Mouse (Mus musculus) liver, embryonic 11.5 days (tissue): Measurements from ENCODE around the gene Prkab1. TPM values are rescaled to one million over a fixed set of nuclear protein-coding genes. Genes with fewer than 3 reads are reported as not detected.

Experiments used
- ATAC-seq: fragments of 200-750 bp; cut with Nextera tagmentation; replicated peaks from 2 replicates; pipeline ENCODE4 v1.8.0; 2017; ENCODE audit warnings: moderate number of reproducible peaks, mild to moderate bottlenecking, moderate TSS enrichment, moderate library complexity; ENCODE audit not compliant: low FRiP score
- DNase-seq: peaks from one replicate; pipeline ENCODE4 v3.0.0-alpha.2; 2017; ENCODE audit warnings: low spot score
- H3K27ac ChIP-seq: fragments of 300-500 bp; sonication (generic); 2 replicates; pipeline ENCODE4 v1.5.1; 2014; ENCODE audit warnings: mild to moderate bottlenecking, low read depth, low read length, control low read depth
- H3K27me3 ChIP-seq: fragments of 300-500 bp; sonication (generic); replicated peaks from 2 replicates; pipeline ENCODE4 v1.6.1; 2014; ENCODE audit warnings: low read length, mixed read lengths; ENCODE audit not compliant: control insufficient read depth, insufficient read depth
- H3K36me3 ChIP-seq: fragments of 300-500 bp; sonication (generic); 2 replicates; pipeline ENCODE4 v1.6.1; 2014; ENCODE audit warnings: mild to moderate bottlenecking, low read length, moderate library complexity, mixed read lengths; ENCODE audit not compliant: control insufficient read depth, insufficient read depth
- H3K4me1 ChIP-seq: fragments of 300-500 bp; sonication (generic); replicated peaks from 2 replicates; pipeline ENCODE4 v1.6.1; 2014; ENCODE audit warnings: low read length, mixed read lengths; ENCODE audit not compliant: control insufficient read depth, insufficient read depth
- H3K4me2 ChIP-seq: fragments of 300-500 bp; sonication (generic); 2 replicates; pipeline ENCODE4 v1.6.1; 2014; ENCODE audit warnings: mild to moderate bottlenecking, control low read depth, moderate library complexity
- H3K4me3 ChIP-seq: fragments of 300-500 bp; sonication (generic); 2 replicates; pipeline ENCODE4 v1.5.1; 2014; ENCODE audit warnings: low read depth, low read length, control low read depth
- H3K9ac ChIP-seq: fragments of 300-500 bp; sonication (generic); 2 replicates; pipeline ENCODE4 v1.6.1; 2014; ENCODE audit warnings: low read depth, low read length, control low read depth
- H3K9me3 ChIP-seq: fragments of 300-500 bp; sonication (generic); 2 replicates; pipeline ENCODE4 v1.6.1; 2016; ENCODE audit warnings: low read length, inconsistent platforms, mixed read lengths; ENCODE audit not compliant: control insufficient read depth
- WGBS: fragments of 180-500 bp; shearing (Covaris S2); extraction: QIAGEN DNeasy Blood & Tissue Kit; methylation state at CpG from one replicate; pipeline ENCODE4 v1.1.7; 2014; 5-methylcytosine and 5-hydroxymethylcytosine counted together
- polyA plus RNA-seq: library from polyadenylated mRNA; unstranded; fragments of >200 nt; fragmentation: Nextera tagmentation; extraction: Ambion mirVana; gene quantifications from 2 replicates; pipeline ENCODE4 v1.2.1, GENCODE M21; 2014

Prkab1 gene
- polyA plus RNA-seq, 1 experiment from 2014 or later = 109 TPM

GRCm38 (mm10) chr5:115982671-115983373 is 41.5 kb downstream of the Prkab1 start:
- H3K27me3 ChIP-seq = no peaks in the 10 kb centered on the region
- ATAC-seq = no peak
- peaks cover 57% of the 10 kb centered on the region for H3K36me3 ChIP-seq

GRCm38 (mm10) chr5:115980537-115980936 is 43.8 kb downstream of the Prkab1 start:
- H3K4me2 ChIP-seq = no peak overlapping the region
- no peak overlapping the region for H3K9ac ChIP-seq
- H3K27ac ChIP-seq = no peak overlapping the region
- H3K9me3 ChIP-seq = no peaks in the 10 kb centered on the region
- no peak overlapping the region for H3K4me3 ChIP-seq
- no peak for DNase-seq
- H3K36me3 ChIP-seq = peaks cover 57% of the 10 kb centered on the region
- H3K27me3 ChIP-seq = no peaks in the 10 kb centered on the region
- no peak for ATAC-seq
- peaks cover 5% of the 10 kb centered on the region for H3K4me1 ChIP-seq
- 93% methylated on average over 9 of the region's 9 CpGs for WGBS

More at GRCm38 (mm10) chr5:115982671-115983373, 41.5 kb downstream of the Prkab1 start:
- Histone ChIP-seq H3K4me3 (no peak overlapping the region), H3K4me2 (no peak overlapping the region), H3K9ac (no peak overlapping the region), H3K4me1 (no peaks in the 10 kb centered on the region), H3K9me3 (no peaks in the 10 kb centered on the region), H3K27ac (no peak overlapping the region)
- WGBS = 89% methylated on average over 7 of the region's 7 CpGs
- no peak for DNase-seq

DNA sequence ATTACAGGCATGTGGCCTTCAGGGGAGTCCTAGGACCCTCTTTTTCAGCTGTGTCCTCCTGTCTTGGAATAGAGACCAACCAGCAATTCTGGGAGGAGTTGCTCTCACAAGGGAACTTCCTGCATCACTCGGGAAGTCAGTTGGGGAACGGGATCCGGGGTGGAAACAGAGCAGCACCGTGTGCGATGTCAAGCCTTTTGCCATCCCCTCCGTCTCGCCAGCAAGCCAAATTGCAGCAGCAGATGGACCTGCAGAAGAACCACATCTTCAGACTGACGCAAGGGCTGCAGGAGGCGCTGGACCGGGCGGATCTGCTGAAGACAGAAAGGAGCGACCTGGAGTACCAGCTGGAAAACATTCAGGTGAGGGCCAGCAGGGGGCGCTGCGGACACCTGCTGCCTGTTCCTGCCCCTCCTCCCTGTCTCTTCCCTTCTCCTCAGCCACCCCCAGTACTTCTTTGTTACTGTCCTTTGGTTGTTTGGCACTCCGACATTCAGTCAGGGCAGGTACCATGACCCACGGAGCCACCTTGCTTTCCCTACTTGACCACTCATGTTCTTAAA is 45.1 kb downstream of the Prkab1 start:
- 64% methylated on average over 16 of the region's 16 CpGs for WGBS
- DNase-seq = no peak
- peaks cover 5% of the 10 kb centered on the region for H3K4me1 ChIP-seq
- H3K27me3 ChIP-seq = no peaks in the 10 kb centered on the region
- peaks cover 56% of the 10 kb centered on the region for H3K36me3 ChIP-seq
- no peak overlapping the region for H3K27ac ChIP-seq
- H3K4me2 ChIP-seq = no peak overlapping the region
- H3K4me3 ChIP-seq = no peak overlapping the region
- no peak overlapping the region for H3K9ac ChIP-seq
- ATAC-seq = 0 out of 2 replicates have a peak, but pooled peaks have one; percentile 34
- H3K9me3 ChIP-seq = no peaks in the 10 kb centered on the region

DNA sequence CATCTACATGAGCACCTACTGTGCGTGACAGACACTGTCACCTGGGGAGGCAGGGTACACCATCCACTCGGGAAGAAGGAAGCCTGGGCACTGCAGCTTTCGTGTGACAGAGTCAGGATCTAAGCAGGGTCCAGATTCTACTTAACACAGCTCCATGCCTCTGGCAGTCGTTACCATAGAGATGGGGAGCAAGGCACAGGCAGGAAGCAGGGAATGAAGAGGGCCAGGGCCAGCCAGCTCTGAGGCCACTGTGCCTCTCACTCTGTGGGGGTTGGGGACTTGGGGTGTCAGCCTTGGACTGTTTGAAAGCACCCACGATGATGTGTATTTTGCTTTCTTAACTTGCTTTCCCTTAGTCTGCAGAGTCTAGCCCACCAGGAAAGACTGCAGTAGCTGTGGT is 46.1 kb downstream of the Prkab1 start:
- no peak overlapping the region for H3K27ac ChIP-seq
- no peak overlapping the region for H3K9ac ChIP-seq
- H3K9me3 ChIP-seq = no peaks in the 10 kb centered on the region
- ATAC-seq (0 out of 2 replicates have a peak, but pooled peaks have one; percentile 29), DNase-seq (no peak)
- peaks cover 53% of the 10 kb centered on the region for H3K36me3 ChIP-seq
- H3K4me3 ChIP-seq = no peak overlapping the region
- H3K4me1 ChIP-seq = peaks cover 5% of the 10 kb centered on the region
- WGBS = 79% methylated on average over 5 of the region's 5 CpGs
- H3K4me2 ChIP-seq = no peak overlapping the region
- H3K27me3 ChIP-seq = no peaks in the 10 kb centered on the region

DNA sequence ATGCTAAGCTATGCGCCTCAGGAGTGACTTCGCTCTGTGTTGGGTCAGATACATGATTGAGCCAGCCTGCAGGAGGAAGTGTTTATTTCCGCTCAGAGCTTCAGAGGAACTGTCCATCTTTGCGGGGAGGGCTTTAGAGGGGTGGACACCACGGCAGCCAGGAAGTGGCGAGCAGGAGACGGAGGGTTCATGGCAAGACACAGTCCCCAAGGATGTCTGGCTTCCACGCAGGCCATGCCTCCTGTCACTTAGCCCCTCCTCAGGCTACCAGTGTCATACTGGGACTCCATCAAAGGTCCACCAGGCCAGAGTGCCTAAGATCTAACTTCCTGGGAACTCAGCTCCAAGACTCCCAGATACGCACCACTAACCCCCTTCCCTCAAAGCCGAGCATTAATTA is 46.6 kb downstream of the Prkab1 start:
- DNase-seq (no peak), ATAC-seq (no peak)
- H3K9ac ChIP-seq = no peak overlapping the region
- H3K27me3 ChIP-seq = no peaks in the 10 kb centered on the region
- WGBS = 76% methylated on average over 10 of the region's 10 CpGs
- no peak overlapping the region for H3K4me2 ChIP-seq
- H3K27ac ChIP-seq = no peak overlapping the region
- no peak overlapping the region for H3K4me3 ChIP-seq
- peaks cover 5% of the 10 kb centered on the region for H3K4me1 ChIP-seq
- H3K9me3 ChIP-seq = no peaks in the 10 kb centered on the region
- peaks cover 55% of the 10 kb centered on the region for H3K36me3 ChIP-seq

DNA sequence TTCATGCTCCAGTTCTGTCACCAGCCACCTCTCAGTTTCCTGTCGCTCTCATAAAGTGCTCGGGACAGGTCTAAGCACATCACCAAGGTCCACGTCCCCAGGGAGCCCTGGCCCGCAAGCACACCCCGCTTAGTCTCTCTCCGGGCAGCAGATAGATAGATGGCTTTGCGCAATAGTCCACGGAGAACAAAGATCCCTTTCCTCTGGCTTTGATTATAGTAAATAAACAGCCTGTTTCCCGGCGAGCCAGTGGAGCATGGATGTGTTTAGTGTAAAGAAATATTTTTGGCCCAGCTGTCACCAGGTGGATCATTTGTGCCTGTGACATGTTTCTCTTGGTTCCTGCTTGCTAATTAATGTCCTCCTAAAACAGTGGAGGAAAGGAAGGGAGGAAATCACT is 47.0 kb downstream of the Prkab1 start:
- Histone ChIP-seq H3K27me3 (no peaks in the 10 kb centered on the region), H3K27ac (peak overlapping the region; percentile 28; the same call in 1 of the 2 replicates), H3K4me2 (no peak overlapping the region; the same call in 1 of the 2 replicates), H3K36me3 (peaks cover 54% of the 10 kb centered on the region), H3K9me3 (no peaks in the 10 kb centered on the region), H3K4me3 (no peak overlapping the region), H3K9ac (no peak overlapping the region), H3K4me1 (peaks cover 5% of the 10 kb centered on the region)
- DNase-seq = no peak
- no peak; the same call in 1 of the 2 replicates for ATAC-seq
- WGBS = 64% methylated on average over 10 of the region's 10 CpGs

DNA sequence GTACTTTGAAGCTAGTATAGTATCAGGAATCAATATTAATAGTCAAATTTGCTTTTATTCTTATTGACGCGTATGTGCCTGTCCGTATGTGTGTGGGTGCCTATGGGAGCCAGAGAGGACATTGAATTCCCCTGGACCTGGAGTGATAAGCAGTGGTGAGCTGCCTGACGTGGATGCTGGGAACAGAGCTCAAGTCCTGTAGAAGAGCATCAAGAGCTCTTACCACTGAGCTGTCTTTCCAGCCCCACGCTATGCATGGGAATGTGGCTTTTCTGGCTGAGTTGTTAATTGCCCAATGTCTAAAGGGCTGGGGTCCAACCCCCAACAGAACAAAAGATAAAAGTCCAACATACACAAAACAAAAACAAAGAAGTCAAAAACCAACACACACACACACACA is 47.9 kb downstream of the Prkab1 start:
- Histone ChIP-seq H3K4me1 (peaks cover 5% of the 10 kb centered on the region), H3K4me2 (no peak overlapping the region), H3K27ac (no peak overlapping the region), H3K9ac (no peak overlapping the region), H3K36me3 (peaks cover 56% of the 10 kb centered on the region), H3K9me3 (no peaks in the 10 kb centered on the region), H3K27me3 (no peaks in the 10 kb centered on the region), H3K4me3 (no peak overlapping the region)
- ATAC-seq = no peak
- DNase-seq = no peak
- 92% methylated on average over 5 of the region's 5 CpGs for WGBS

DNA sequence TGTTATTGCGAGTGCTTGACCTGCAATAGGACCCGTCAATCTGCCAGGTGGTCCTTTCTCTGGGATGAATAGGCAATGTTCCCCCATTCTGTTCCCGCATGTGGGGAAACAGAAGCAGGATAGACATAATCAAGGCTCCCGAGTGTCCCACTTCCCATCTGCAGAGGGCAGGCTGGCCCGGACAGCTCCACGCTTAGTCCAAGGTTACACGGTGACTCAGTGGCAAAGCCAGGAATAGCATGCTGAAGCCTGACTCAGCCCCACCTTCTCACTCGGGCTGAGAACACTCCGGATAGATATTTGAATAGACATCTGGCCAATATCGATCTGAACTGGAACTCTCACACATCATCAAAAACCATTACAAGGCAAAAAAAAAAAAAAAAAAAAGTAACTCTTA is 48.6 kb downstream of the Prkab1 start:
- Histone ChIP-seq H3K4me1 (peaks cover 5% of the 10 kb centered on the region), H3K9me3 (no peaks in the 10 kb centered on the region), H3K27ac (no peak overlapping the region), H3K9ac (no peak overlapping the region), H3K27me3 (no peaks in the 10 kb centered on the region), H3K4me2 (no peak overlapping the region), H3K36me3 (peaks cover 57% of the 10 kb centered on the region), H3K4me3 (no peak overlapping the region)
- 90% methylated on average over 10 of the region's 10 CpGs for WGBS
- DNase-seq = no peak
- ATAC-seq = no peak

GRCm38 (mm10) chr5:115971236-115971635 is 53.1 kb downstream of the Prkab1 start:
- Histone ChIP-seq H3K36me3 (peaks cover 50% of the 10 kb centered on the region), H3K4me2 (no peak overlapping the region), H3K4me3 (no peak overlapping the region), H3K9ac (no peak overlapping the region), H3K4me1 (no peaks in the 10 kb centered on the region), H3K27me3 (no peaks in the 10 kb centered on the region), H3K9me3 (no peaks in the 10 kb centered on the region), H3K27ac (no peak overlapping the region)
- 90% methylated on average over 15 of the region's 15 CpGs for WGBS
- ATAC-seq = no peak
- DNase-seq = no peak
